Mouse (Mus musculus) retina, adult 2 months (tissue): ENCODE data around the gene Sgca.

Experiments
- DNase-seq: peaks from one replicate; pipeline ENCODE4 v3.0.0-alpha.2; 2012; ENCODE audit warnings: low read depth, low spot score

Gene Sgca

GRCm38 (mm10) chr11:94913302-94914090 lies 62.6 kb downstream of the Sgca start:
- no peak for DNase-seq
